Mouse (Mus musculus) heart, adult 2 months (tissue): ENCODE measurements around the gene Gm49353. TPM values are rescaled to one million over a fixed set of nuclear protein-coding genes. Genes with fewer than 3 reads are reported as not detected.

ENCODE experiments used
- DNase-seq, 2 experiments: peaks; one replicate each; pipeline ENCODE4 v3.0.0; 2021
- H3K27ac ChIP-seq: fragments of 200-600 bp; 2 replicates; pipeline ENCODE4 v1.8.1; 2022
- H3K27me3 ChIP-seq: fragments of 200-500 bp; 2 replicates; pipeline ENCODE4 v1.6.1; 2012; ENCODE audit warnings: mild to moderate bottlenecking, low read length, inconsistent platforms, mixed read lengths; ENCODE audit not compliant: control insufficient read depth, insufficient read depth
- H3K36me3 ChIP-seq: fragments of 200-500 bp; 2 replicates; pipeline ENCODE4 v1.6.1; 2012; ENCODE audit warnings: low read length, inconsistent platforms; ENCODE audit not compliant: control insufficient read depth, insufficient read depth
- H3K4me1 ChIP-seq: fragments of 200-500 bp; 2 replicates; pipeline ENCODE4 v1.6.1; 2011; ENCODE audit warnings: low read length; ENCODE audit not compliant: control insufficient read depth, insufficient read depth
- H3K4me3 ChIP-seq: fragments of 200-600 bp; 2 replicates; pipeline ENCODE4 v1.8.1; 2022
- H3K79me2 ChIP-seq: fragments of 200-500 bp; replicated peaks from 2 replicates; pipeline ENCODE4 v1.6.1; 2012; ENCODE audit warnings: mild to moderate bottlenecking, inconsistent platforms, low read length, moderate library complexity, mixed read lengths; ENCODE audit not compliant: control insufficient read depth, insufficient read depth
- H3K9ac ChIP-seq: fragments of 200-500 bp; 2 replicates; pipeline ENCODE4 v1.6.1; 2012; ENCODE audit warnings: low read depth, mild to moderate bottlenecking, control low read depth, inconsistent platforms, low read length, mixed read lengths
- CTCF ChIP-seq: fragments of 200-600 bp; IDR thresholded peaks from 2 replicates; pipeline ENCODE4 v1.8.1; 2022; ENCODE audit warnings: antibody characterized with exemption, mild to moderate bottlenecking, moderate library complexity
- EP300 ChIP-seq: fragments of 200-500 bp; IDR thresholded peaks from 2 replicates; pipeline ENCODE4 v1.6.1; 2011; ENCODE audit warnings: low read depth, low read length, control low read depth; ENCODE audit not compliant: insufficient read depth
- POLR2A ChIP-seq: fragments of 200-500 bp; IDR thresholded peaks from 2 replicates; pipeline ENCODE4 v1.6.1; 2011; ENCODE audit warnings: mild to moderate bottlenecking, low read depth, low read length, control low read depth; ENCODE audit not compliant: insufficient read depth
- WGBS: fragments of 180-500 bp; shearing (Covaris S2); methylation state at CpG from one replicate; pipeline ENCODE4 v1.1.7; 2018; 5-methylcytosine and 5-hydroxymethylcytosine counted together
- intact Hi-C: fragments of 180-260 bp; cut with DNase I; formaldehyde crosslinking; loops from one replicate; pipeline ENCODE4 v1.15.1; 2025
- polyA plus RNA-seq: library from polyadenylated mRNA; depleted of rRNA; stranded (reverse); fragments of >200 nt; gene quantifications from 2 replicates; pipeline ENCODE4 v1.2.3, GENCODE M21; 2012; rRNA removed
- total RNA-seq, 2 experiments: library from RNA; stranded (reverse); gene quantifications; 2 replicates each; pipeline ENCODE4 v1.2.3; 2021

Gene Gm49353
- total and polyA plus RNA-seq, 3 experiments: not detected

GRCm38 (mm10) chr10:29225329-29225728 is 26.6 kb downstream of the Gm49353 start:
- H3K79me2 ChIP-seq: no peaks in the 10 kb centered on the region
- DNase-seq: no peak
- H3K36me3 ChIP-seq: no peaks in the 10 kb centered on the region
- no peaks in the 10 kb centered on the region for H3K27me3 ChIP-seq
- no peaks in the 10 kb centered on the region for H3K4me1 ChIP-seq
- no peak for TF ChIP-seq EP300
- TF ChIP-seq POLR2A: no peak
- no peak for TF ChIP-seq CTCF
- intact Hi-C loops: no loop called here
- WGBS: 79% methylated on average over 4 of the region's 4 CpGs
- no peak overlapping the region for H3K27ac ChIP-seq
- H3K4me3 ChIP-seq: no peak overlapping the region
- no peak overlapping the region for H3K9ac ChIP-seq

- TF ChIP-seq CTCF (no peak), POLR2A (no peak), EP300 (no peak)
- WGBS: 55% methylated on average over 2 of the region's 2 CpGs
- intact Hi-C loops: no loop called here
- no peak overlapping the region for H3K27ac ChIP-seq
- H3K27me3 ChIP-seq: no peaks in the 10 kb centered on the region
- no peaks in the 10 kb centered on the region for H3K36me3 ChIP-seq
- DNase-seq: no peak
- no peaks in the 10 kb centered on the region for H3K79me2 ChIP-seq
- no peak overlapping the region for H3K4me3 ChIP-seq
- H3K4me1 ChIP-seq: no peaks in the 10 kb centered on the region
- no peak overlapping the region for H3K9ac ChIP-seq
Measured at GRCm38 (mm10) chr10:29231208-29231607, 32.5 kb downstream of the Gm49353 start.

Other genes starting within 250 kb of the Gm49353 start
- gene 2310057J18Rik, start 212.7 kb upstream of the Gm49353 start, total RNA-seq: not detected
- gene 2310057J18Rik, start 212.7 kb upstream of the Gm49353 start, polyA plus RNA-seq: not detected in 2 replicates
- gene Soga3, start 55.1 kb upstream of the Gm49353 start, total RNA-seq: not detected
- 0.06 TPM in 1 of 2 replicates, not detected in the other for gene Soga3, start 55.1 kb upstream of the Gm49353 start, polyA plus RNA-seq
- gene 9330159F19Rik, start 12.7 kb downstream of the Gm49353 start, total RNA-seq: under 1 TPM; 0.11 to 0.31 TPM
- 0.12 and 0.37 TPM in 2 replicates for gene 9330159F19Rik, start 12.7 kb downstream of the Gm49353 start, polyA plus RNA-seq
- gene Echdc1, start 114.2 kb downstream of the Gm49353 start, total RNA-seq: 10 to 100 TPM; 36.2 to 40.2 TPM
- gene Echdc1, start 114.2 kb downstream of the Gm49353 start, polyA plus RNA-seq: 9.7 and 16.6 TPM in 2 replicates
- gene Rnf146, start 163.5 kb downstream of the Gm49353 start, total RNA-seq: 10 to 100 TPM; 61.8 to 64.4 TPM
- gene Rnf146, start 163.5 kb downstream of the Gm49353 start, polyA plus RNA-seq: 20.4 and 50.2 TPM in 2 replicates